Mouse (Mus musculus) gastrocnemius, adult 8-10 months (tissue): ENCODE results near the gene Gm2030. TPM values are rescaled to one million over a fixed set of nuclear protein-coding genes. Genes with fewer than 3 reads are reported as not detected.
"Not testable (repeated sequence)": the region's sequence is repeated elsewhere in the genome, so short reads cannot be mapped to it uniquely, and the experiment has no call there.

Experiments
- DNase-seq, 2 experiments: peaks; one replicate each; pipeline ENCODE4 v3.0.0; 2022; ENCODE audit warnings: low spot score in 2 of 2
- total RNA-seq, 4 experiments: library from RNA; stranded (reverse); gene quantifications; 2 replicates each; pipeline ENCODE4 v1.2.4; 2022

The Gm2030 gene
- total RNA-seq = not detected

- not testable (repeated sequence) for DNase-seq
These were observed at the start of gene Gm2030 for GRCm38 (mm10) chrX:26309944-26310343. Gene Gm2030 (minus strand): TSS chrX:26310044.

Other genes starting within 250 kb of the Gm2030 start
- not detected for gene Gm2012, start 78.7 kb downstream of the Gm2030 start, total RNA-seq
- not detected for gene Slx, start 235.5 kb upstream of the Gm2030 start, total RNA-seq